9 mouse cellular contexts compared by ENCODE assay signal in genomic region chr6:120199638-120200394, GRCm38 (mm10).
DNase-seq lines count a peak whose midpoint lies in the region; ATAC-seq and TF ChIP-seq lines count a peak whose summit lies in the region.
"Had no signal": no experiment of that assay in that cellular context is flagged by ENCODE, and none has a peak within 500 bp of the region (broad histone marks: within the 10 kb centered on the region; RNA-seq: fewer than 3 reads in every experiment).

No protein-coding gene starts in this region.

- no peaks in the 10 kb centered on the region for H3K9me3 ChIP-seq in forebrain, embryonic 15.5 days
- no peaks in the 10 kb centered on the region for H3K9me3 ChIP-seq in midbrain, embryonic 14.5 days (ENCODE audit: control insufficient read depth, low read length)

- ATAC-seq in forebrain, embryonic 15.5 days (replicated peaks): 0 out of 2 replicates have a peak, but pooled peaks have one; percentile 39
- ATAC-seq in midbrain, embryonic 14.5 days (ENCODE audit: low FRiP score, low TSS enrichment): no peak

- no peak overlapping the region for H3K9ac ChIP-seq in forebrain, embryonic 15.5 days (replicated peaks)
- H3K9ac ChIP-seq in midbrain, embryonic 14.5 days (replicated peaks; ENCODE audit: low read length): no peak overlapping the region

- intact Hi-C loops in gastrocnemius, adult 2 months (cut with DNase I): loop anchor here (2.0 to 5.0 kb wide), 2 partner anchors 407 to 713 kb away; no protein-coding TSS in a partner anchor
- intact Hi-C loops in left cerebral cortex, postnatal 25 days (cut with DNase I): loop anchor here (5.0 kb wide), 2 partner anchors 408 to 718 kb away; no protein-coding TSS in a partner anchor

- H3K36me3 ChIP-seq in spleen, adult 2 months (ENCODE audit: control insufficient read depth, insufficient read depth, low read length): no peaks in the 10 kb centered on the region
- no peaks in the 10 kb centered on the region for H3K36me3 ChIP-seq in forebrain, embryonic 15.5 days
- no peaks in the 10 kb centered on the region for H3K36me3 ChIP-seq in midbrain, embryonic 14.5 days (ENCODE audit: control insufficient read depth, insufficient read depth, low read length)

- no peak overlapping the region for H3K4me3 ChIP-seq in spleen, adult 2 months (ENCODE audit: extremely low read depth, insufficient read depth, insufficient read length)
- H3K4me3 ChIP-seq in forebrain, embryonic 15.5 days: no peak overlapping the region
- H3K4me3 ChIP-seq in midbrain, embryonic 14.5 days (replicated peaks; ENCODE audit: low read depth, low read length): no peak overlapping the region
- H3K4me3 ChIP-seq in gastrocnemius, adult 2 months: no peak overlapping the region

- H3K4me2 ChIP-seq in forebrain, embryonic 15.5 days (replicated peaks): no peak overlapping the region
- no peak overlapping the region for H3K4me2 ChIP-seq in midbrain, embryonic 14.5 days (ENCODE audit: low read length)

- no peak for TF ChIP-seq CTCF in spleen, adult 2 months (IDR thresholded peaks at IDR 0.05; ENCODE audit: extremely low read depth, insufficient read depth, insufficient read length, insufficient replicate concordance)
- TF ChIP-seq CTCF in gastrocnemius, adult 2 months (IDR thresholded peaks at IDR 0.05): no peak

- 80% methylated on average over 10 of the region's 10 CpGs for WGBS in spleen, adult 2 months
- 16% methylated on average over 10 of the region's 10 CpGs for WGBS in forebrain, embryonic 15.5 days
- WGBS in midbrain, embryonic 14.5 days: 23% methylated on average over 10 of the region's 10 CpGs

- no peak for DNase-seq in spleen, adult 2 months (ENCODE audit: low read depth in 1 of 2, low spot score in 2 of 2)
- no peak for DNase-seq in spleen, postnatal 36 days (ENCODE audit: low spot score in 2 of 2)
- DNase-seq in midbrain, embryonic 14.5 days: peak; percentile 56
- peak; percentile 72 for DNase-seq in yolk sac, embryonic 10.5 days (ENCODE audit: low spot score)
- DNase-seq in gastrocnemius, adult 2 months: no peak
- DNase-seq in kidney, adult 11 months: no peak
- no peak for DNase-seq in left cerebral cortex, postnatal 25 days (ENCODE audit: low spot score in 2 of 2)
- DNase-seq: cerebellum, postnatal 25 days had no signal

- H3K4me1 ChIP-seq in spleen, adult 2 months (ENCODE audit: control insufficient read depth, insufficient read depth, insufficient read length): no peaks in the 10 kb centered on the region; the same call in 1 of the 2 replicates
- peaks cover 9% of the 10 kb centered on the region; the same call in 1 of the 2 replicates for H3K4me1 ChIP-seq in forebrain, embryonic 15.5 days
- 0 out of 2 replicates have a peak, but pooled peaks cover 8% of the 10 kb centered on the region for H3K4me1 ChIP-seq in midbrain, embryonic 14.5 days (ENCODE audit: control insufficient read depth, insufficient read depth, low read length)

- peak overlapping the region; percentile 39; the same call in 1 of the 2 replicates for H3K27ac ChIP-seq in spleen, adult 2 months (ENCODE audit: insufficient read depth, low read length)
- H3K27ac ChIP-seq in forebrain, embryonic 15.5 days (replicated peaks): no peak overlapping the region
- H3K27ac ChIP-seq in midbrain, embryonic 14.5 days (replicated peaks; ENCODE audit: low read depth, low read length): no peak overlapping the region
- no peak overlapping the region for H3K27ac ChIP-seq in gastrocnemius, adult 2 months

- TF ChIP-seq POLR2A in spleen, adult 2 months (IDR thresholded peaks at IDR 0.05; ENCODE audit: low read depth, low read length): no peak

- no peaks in the 10 kb centered on the region for H3K27me3 ChIP-seq in spleen, adult 2 months (ENCODE audit: control insufficient read depth, insufficient read depth, low read length)
- H3K27me3 ChIP-seq in forebrain, embryonic 15.5 days: no peaks in the 10 kb centered on the region
- H3K27me3 ChIP-seq in midbrain, embryonic 14.5 days (ENCODE audit: control insufficient read depth, insufficient read depth, low read length): no peaks in the 10 kb centered on the region

Comparison
In these comparisons a context has a peak if more than half of its experiments do, and no peak if none do; other contexts are left out.
1. DNase-seq: peak in midbrain, embryonic 14.5 days (single experiment) and yolk sac, embryonic 10.5 days (single experiment); none in spleen, adult 2 months (0 of 2), spleen, postnatal 36 days (0 of 2), gastrocnemius, adult 2 months (single experiment), kidney, adult 11 months (single experiment) and left cerebral cortex, postnatal 25 days (0 of 2).